Comparison of ENCODE assay signal across 9 mouse cellular contexts in the genomic region with DNA sequence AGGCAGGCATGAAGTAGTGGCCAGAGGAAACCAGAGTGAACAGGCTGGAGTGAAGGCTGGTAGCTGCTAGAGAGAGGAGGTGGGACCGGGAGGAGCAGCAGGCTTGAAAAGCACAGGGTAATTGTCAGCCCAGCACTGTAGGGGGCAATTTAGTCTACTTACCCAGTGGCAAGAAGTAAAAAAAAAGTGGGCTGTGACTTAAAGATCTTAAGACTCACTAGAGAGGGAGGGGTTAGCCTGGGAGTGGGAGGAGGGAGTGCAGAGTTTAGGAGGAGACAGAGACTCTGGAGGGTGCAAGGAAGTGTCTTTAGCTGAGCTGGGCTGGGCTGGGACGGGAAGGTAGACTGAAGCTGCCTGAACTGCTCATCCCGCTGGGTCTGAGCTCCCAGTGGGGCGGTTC. TPM values are rescaled to one million over a fixed set of nuclear protein-coding genes. Genes with fewer than 3 reads are reported as not detected.
A peak's percentile ranks its signal among the peaks of the same experiment; 100 is the strongest.
DNase-seq lines count a peak whose midpoint lies in the region; ATAC-seq lines count a peak whose summit lies in the region.
"Had no signal": no experiment of that assay in that cellular context is flagged by ENCODE, and none has a peak within 500 bp of the region (broad histone marks: within the 10 kb centered on the region; RNA-seq: fewer than 3 reads in every experiment).

A gene (plus strand): TSS at position 137 of the 400 bp plus-strand sequence.

- H3K27ac ChIP-seq in heart, embryonic 14.5 days (replicated peaks in 1 of 2; ENCODE audit: control insufficient read depth in 1 of 2, insufficient read depth in 1 of 2, low read depth in 2 of 2, low read length in 2 of 2), result no peak within 1 kb of the TSS
- H3K27ac ChIP-seq in limb, embryonic 10.5 days, result no peak within 1 kb of the TSS
- no peak within 1 kb of the TSS for H3K27ac ChIP-seq in midbrain, embryonic 16.5 days (ENCODE audit: low read length)

- no peak for DNase-seq in thymus, postnatal 0 days (ENCODE audit: low spot score)
- no peak for DNase-seq in thymus, adult 18-20 months
- no peak for DNase-seq in limb, embryonic 10.5 days (ENCODE audit: low spot score)
- no peak for DNase-seq in spleen, postnatal 14 days (ENCODE audit: low spot score in 2 of 2)
- no peak for DNase-seq in spleen, adult 12 weeks (ENCODE audit: low spot score)

- H3K4me1 ChIP-seq in heart, embryonic 14.5 days (ENCODE audit: control insufficient read depth in 2 of 2, insufficient read depth in 2 of 2, low read length in 2 of 2), result peaks cover 2 to 15% of the 10 kb centered on the region in 2 experiments; a peak in 3 of 4 replicates
- peaks cover 16% of the 10 kb centered on the region for H3K4me1 ChIP-seq in limb, embryonic 10.5 days
- H3K4me1 ChIP-seq in midbrain, embryonic 16.5 days (ENCODE audit: control insufficient read depth, insufficient read depth, low read length), result no peaks in the 10 kb centered on the region

- H3K9me3 ChIP-seq in heart, embryonic 14.5 days (ENCODE audit: control insufficient read depth, low read length), result no peaks in the 10 kb centered on the region
- no peaks in the 10 kb centered on the region for H3K9me3 ChIP-seq in limb, embryonic 10.5 days (replicated peaks)
- no peaks in the 10 kb centered on the region for H3K9me3 ChIP-seq in midbrain, embryonic 16.5 days (replicated peaks; ENCODE audit: control insufficient read depth, low read length, poor library complexity, severe bottlenecking)
- H3K9me3 ChIP-seq: megakaryocyte, embryonic 14.5 days had no signal

- no peak within 1 kb of the TSS; the same call in 1 of the 2 replicates for H3K9ac ChIP-seq in heart, embryonic 14.5 days (ENCODE audit: low read length)
- peak within 1 kb of the TSS; percentile 3; the same call in 1 of the 2 replicates for H3K9ac ChIP-seq in midbrain, embryonic 16.5 days (ENCODE audit: low read depth, low read length)

- peak within 1 kb of the TSS; percentile 7 to 18; a peak in 3 of 4 replicates for H3K4me3 ChIP-seq in heart, embryonic 14.5 days (ENCODE audit: control insufficient read depth in 1 of 2, insufficient read depth in 1 of 2, low read depth in 1 of 2, low read length in 2 of 2)
- peak within 1 kb of the TSS; percentile 27 for H3K4me3 ChIP-seq in limb, embryonic 10.5 days
- no peak within 1 kb of the TSS for H3K4me3 ChIP-seq in midbrain, embryonic 16.5 days (ENCODE audit: low read depth, low read length)
- H3K4me3 ChIP-seq: megakaryocyte, embryonic 14.5 days had no signal

- H3K27me3 ChIP-seq in heart, embryonic 14.5 days (ENCODE audit: control insufficient read depth, insufficient read depth, low read length), result no peaks in the 10 kb centered on the region
- peaks cover 20% of the 10 kb centered on the region; the same call in 1 of the 2 replicates for H3K27me3 ChIP-seq in limb, embryonic 10.5 days (ENCODE audit: low read depth, poor library complexity, severe bottlenecking)
- H3K27me3 ChIP-seq in midbrain, embryonic 16.5 days (ENCODE audit: control insufficient read depth, insufficient read depth, low read depth, low read length), result no peaks in the 10 kb centered on the region

- no peak within 1 kb of the TSS for H3K4me2 ChIP-seq in heart, embryonic 14.5 days (ENCODE audit: low read length)
- no peak within 1 kb of the TSS for H3K4me2 ChIP-seq in midbrain, embryonic 16.5 days (ENCODE audit: low read length)

- H3K36me3 ChIP-seq in heart, embryonic 14.5 days (ENCODE audit: control insufficient read depth, insufficient read depth, low read length), result no peaks in the 10 kb centered on the region
- no peaks in the 10 kb centered on the region for H3K36me3 ChIP-seq in limb, embryonic 10.5 days
- no peaks in the 10 kb centered on the region for H3K36me3 ChIP-seq in midbrain, embryonic 16.5 days (ENCODE audit: control insufficient read depth, insufficient read depth, low read length)

- WGBS in heart, embryonic 14.5 days, result 28% methylated on average over 4 of the region's 4 CpGs
- 5% methylated on average over 4 of the region's 4 CpGs for WGBS in limb, embryonic 10.5 days
- WGBS in midbrain, embryonic 16.5 days, result 7% methylated on average over 4 of the region's 4 CpGs

- no peak for ATAC-seq in heart, embryonic 14.5 days (ENCODE audit: insufficient number of reproducible peaks, insufficient read depth, low FRiP score, low read depth)
- ATAC-seq in midbrain, embryonic 16.5 days, result peak; percentile 49; the same call in 1 of the 2 replicates
- no peak for ATAC-seq in frontal cortex, adult (ENCODE audit: low TSS enrichment)

RNA-seq across cellular contexts. Expression of the gene that starts here (rescaled TPM):
- polyA plus RNA-seq in thymus, postnatal 0 days (2015; fragmentation: Nextera tagmentation; extraction: Ambion mirVana), result 19.6 and 19.9 TPM in 2 replicates
- polyA plus RNA-seq in heart, embryonic 14.5 days (2014; fragmentation: Nextera tagmentation; extraction: Ambion mirVana), result 26.2 and 26.8 TPM in 2 replicates
- 32.9 and 40.6 TPM in 2 replicates for polyA plus RNA-seq in limb, embryonic 10.5 days (2016; fragmentation: Nextera tagmentation; extraction: Ambion mirVana)
- 24.8 and 26.3 TPM in 2 replicates for polyA plus RNA-seq in midbrain, embryonic 16.5 days (2015; fragmentation: Nextera tagmentation; extraction: Ambion mirVana)
